Mouse (Mus musculus) MEL (cell line): Measurements from ENCODE around the gene Trim56. TPM values are rescaled to one million over a fixed set of nuclear protein-coding genes. Genes with fewer than 3 reads are reported as not detected.

Source experiments
- DNase-seq: peaks from one replicate; pipeline ENCODE4 v3.0.0; 2011; ENCODE audit warnings: low read depth, low spot score
- H3K27ac ChIP-seq: 2 replicates; pipeline ENCODE4 v1.5.1; 2012; ENCODE audit warnings: low read depth, mild to moderate bottlenecking, control low read depth, low read length, moderate library complexity; ENCODE audit not compliant: control insufficient read depth
- H3K27me3 ChIP-seq, 2 experiments: fragments of 150-350 bp in 1 of 2; sonication (generic) in 1 of 2; 2 replicates each; pipeline ENCODE4 v1.6.1; 2012; ENCODE audit warnings: low read length in 2 of 2, mild to moderate bottlenecking in 2 of 2, improper control_type of control experiment in 1 of 2, moderate library complexity in 1 of 2; ENCODE audit not compliant: insufficient read depth in 2 of 2, control insufficient read depth in 1 of 2
- H3K36me3 ChIP-seq, 2 experiments: 2 replicates each; pipeline ENCODE4 v1.6.1; 2012 to 2014; ENCODE audit warnings: low read length in 2 of 2, improper control_type of control experiment in 1 of 2, inconsistent platforms in 1 of 2, mild to moderate bottlenecking in 1 of 2; ENCODE audit not compliant: insufficient read depth in 2 of 2, control insufficient read depth in 1 of 2
- H3K4me1 ChIP-seq, 2 experiments: fragments of 150-350 bp in 1 of 2; sonication (generic) in 1 of 2; 2 replicates each; pipeline ENCODE4 v1.6.1; 2012; ENCODE audit warnings: low read length in 2 of 2, improper control_type of control experiment in 1 of 2, mild to moderate bottlenecking in 1 of 2; ENCODE audit not compliant: insufficient read depth in 2 of 2, control insufficient read depth in 1 of 2
- H3K4me3 ChIP-seq, 2 experiments: fragments of 150-350 bp in 1 of 2; sonication (generic) in 1 of 2; 2 replicates each; pipeline ENCODE4 v1.5.1; 2012; ENCODE audit warnings: low read depth in 2 of 2, low read length in 2 of 2, mild to moderate bottlenecking in 2 of 2, moderate library complexity in 2 of 2, control low read depth in 1 of 2, improper control_type of control experiment in 1 of 2; ENCODE audit not compliant: control insufficient read depth in 1 of 2, insufficient read depth in 1 of 2
- H3K79me2 ChIP-seq: 2 replicates; pipeline ENCODE4 v1.6.1; 2012; ENCODE audit warnings: mild to moderate bottlenecking, low read length, moderate library complexity; ENCODE audit not compliant: control insufficient read depth, poor library complexity, insufficient read depth
- H3K9ac ChIP-seq: 2 replicates; pipeline ENCODE4 v1.6.1; 2012; ENCODE audit warnings: low read depth, mild to moderate bottlenecking, control low read depth, low read length, moderate library complexity; ENCODE audit not compliant: control insufficient read depth, poor library complexity, severe bottlenecking
- H3K9me3 ChIP-seq: fragments of 150-350 bp; sonication (generic); replicated peaks from 2 replicates; pipeline ENCODE4 v1.6.1; 2012; ENCODE audit warnings: mild to moderate bottlenecking, low read length, improper control_type of control experiment, moderate library complexity; ENCODE audit not compliant: insufficient read depth
- BHLHE40 ChIP-seq: IDR thresholded peaks from 2 replicates; pipeline ENCODE4 v1.6.1; 2012; ENCODE audit warnings: low read depth, mild to moderate bottlenecking, inconsistent platforms, low read length, improper control_type of control experiment, borderline replicate concordance
- CHD1 ChIP-seq: IDR thresholded peaks from 2 replicates; pipeline ENCODE4 v1.6.1; 2012; ENCODE audit warnings: low read depth, mild to moderate bottlenecking, inconsistent platforms, low read length, improper control_type of control experiment
- CHD2 ChIP-seq: IDR thresholded peaks from 2 replicates; pipeline ENCODE4 v1.6.1; 2011; ENCODE audit warnings: low read length, improper control_type of control experiment
- CTCF ChIP-seq, 3 experiments: IDR thresholded peaks in 2 of 3; conservative IDR thresholded peaks in 1 of 3; 2 replicates each; pipeline ENCODE4 v1.5.1; 2011 to 2012; ENCODE audit warnings: low read length in 3 of 3, low read depth in 2 of 3, mild to moderate bottlenecking in 2 of 3, improper control_type of control experiment in 1 of 3, inconsistent platforms in 1 of 3, mixed read lengths in 1 of 3, moderate library complexity in 1 of 3; ENCODE audit not compliant: control insufficient read depth in 1 of 3, insufficient read depth in 1 of 3, poor library complexity in 1 of 3, severe bottlenecking in 1 of 3
- E2F4 ChIP-seq: IDR thresholded peaks from 2 replicates; pipeline ENCODE4 v1.6.1; 2011; ENCODE audit warnings: low read depth, low read length, improper control_type of control experiment, borderline replicate concordance
- ELF1 ChIP-seq: IDR thresholded peaks from 2 replicates; pipeline ENCODE4 v1.6.1; 2014; ENCODE audit warnings: low read depth, mild to moderate bottlenecking, inconsistent platforms, low read length, improper control_type of control experiment, moderate library complexity
- EP300 ChIP-seq, 2 experiments: IDR thresholded peaks; 2 replicates each; pipeline ENCODE4 v1.6.1; 2011; ENCODE audit warnings: improper control_type of control experiment in 2 of 2, low read length in 2 of 2, low read depth in 1 of 2, mild to moderate bottlenecking in 1 of 2
- ETS1 ChIP-seq: IDR thresholded peaks from 2 replicates; pipeline ENCODE4 v1.6.1; 2012; ENCODE audit warnings: low read depth, mild to moderate bottlenecking, inconsistent platforms, low read length, improper control_type of control experiment, moderate library complexity
- GABPA ChIP-seq: IDR thresholded peaks from 2 replicates; pipeline ENCODE4 v1.6.1; 2012; ENCODE audit warnings: low read depth, mild to moderate bottlenecking, inconsistent platforms, low read length, improper control_type of control experiment, moderate library complexity
- GATA1 ChIP-seq: IDR thresholded peaks from 2 replicates; pipeline ENCODE4 v1.6.1; 2011; ENCODE audit warnings: low read depth, low read length, improper control_type of control experiment
- HCFC1 ChIP-seq: IDR thresholded peaks from 2 replicates; pipeline ENCODE4 v1.6.1; 2012; ENCODE audit warnings: low read depth, mild to moderate bottlenecking, inconsistent platforms, low read length, improper control_type of control experiment, moderate library complexity
- JUND ChIP-seq: IDR thresholded peaks from 2 replicates; pipeline ENCODE4 v1.6.1; 2011; ENCODE audit warnings: low read depth, mild to moderate bottlenecking, improper control_type of control experiment, low read length
- MAFK ChIP-seq: IDR thresholded peaks from 2 replicates; pipeline ENCODE4 v1.6.1; 2011; ENCODE audit warnings: low read depth, mild to moderate bottlenecking, low read length, improper control_type of control experiment, borderline replicate concordance
- MAX ChIP-seq: IDR thresholded peaks from 2 replicates; pipeline ENCODE4 v1.6.1; 2011; ENCODE audit warnings: low read length, improper control_type of control experiment
- MAZ ChIP-seq: IDR thresholded peaks from 2 replicates; pipeline ENCODE4 v1.6.1; 2012; ENCODE audit warnings: low read depth, mild to moderate bottlenecking, inconsistent platforms, low read length, improper control_type of control experiment
- MEF2A ChIP-seq: IDR thresholded peaks from 2 replicates; pipeline ENCODE4 v1.6.1; 2014; ENCODE audit warnings: low read depth, mild to moderate bottlenecking, inconsistent platforms, low read length, improper control_type of control experiment; ENCODE audit not compliant: poor library complexity, insufficient replicate concordance, severe bottlenecking; ENCODE audit errors: extremely low read depth
- MYB ChIP-seq: IDR thresholded peaks from 2 replicates; pipeline ENCODE4 v1.6.1; 2011; ENCODE audit warnings: mild to moderate bottlenecking, low read depth, low read length, improper control_type of control experiment
- MYC ChIP-seq: IDR thresholded peaks from 2 replicates; pipeline ENCODE4 v1.6.1; 2011; ENCODE audit warnings: low read depth, mild to moderate bottlenecking, low read length, improper control_type of control experiment, moderate library complexity
- NELFE ChIP-seq: IDR thresholded peaks from 2 replicates; pipeline ENCODE4 v1.6.1; 2011; ENCODE audit warnings: low read depth, low read length, improper control_type of control experiment
- NRF1 ChIP-seq: IDR thresholded peaks from 2 replicates; pipeline ENCODE4 v1.6.1; 2014; ENCODE audit warnings: low read depth, mild to moderate bottlenecking, inconsistent platforms, low read length, improper control_type of control experiment, moderate library complexity; ENCODE audit not compliant: poor library complexity, insufficient read depth, severe bottlenecking
- POLR2A ChIP-seq, 2 experiments: IDR thresholded peaks; 2 replicates each; pipeline ENCODE4 v1.6.1; 2011 to 2012; ENCODE audit warnings: low read length in 2 of 2, mild to moderate bottlenecking in 2 of 2, control low read depth in 1 of 2, improper control_type of control experiment in 1 of 2, low read depth in 1 of 2, moderate library complexity in 1 of 2; ENCODE audit not compliant: control insufficient read depth in 1 of 2, insufficient read depth in 1 of 2, poor library complexity in 1 of 2
- POLR2AphosphoS2 ChIP-seq: IDR thresholded peaks from 2 replicates; pipeline ENCODE4 v1.6.1; 2011; ENCODE audit warnings: low read length, improper control_type of control experiment
- POLR2AphosphoS5 ChIP-seq: IDR thresholded peaks from 2 replicates; pipeline ENCODE4 v1.6.1; 2012; ENCODE audit warnings: low read depth, borderline replicate concordance, mild to moderate bottlenecking, inconsistent platforms, low read length, moderate library complexity, mixed read lengths
- RAD21 ChIP-seq: IDR thresholded peaks from 2 replicates; pipeline ENCODE4 v1.6.1; 2011; ENCODE audit warnings: mild to moderate bottlenecking, low read depth, low read length, improper control_type of control experiment
- RCOR1 ChIP-seq: IDR thresholded peaks from 2 replicates; pipeline ENCODE4 v1.6.1; 2012; ENCODE audit warnings: low read depth, mild to moderate bottlenecking, inconsistent platforms, low read length, improper control_type of control experiment
- SIN3A ChIP-seq: IDR thresholded peaks from 2 replicates; pipeline ENCODE4 v1.6.1; 2012; ENCODE audit warnings: low read length, improper control_type of control experiment, inconsistent platforms
- SMC3 ChIP-seq: IDR thresholded peaks from 2 replicates; pipeline ENCODE4 v1.6.1; 2011; ENCODE audit warnings: low read depth, low read length, improper control_type of control experiment
- TAL1 ChIP-seq: IDR thresholded peaks from 2 replicates; pipeline ENCODE4 v1.6.1; 2012; ENCODE audit warnings: mild to moderate bottlenecking, inconsistent platforms, low read length, moderate library complexity, mixed read lengths
- TBP ChIP-seq: IDR thresholded peaks from 2 replicates; pipeline ENCODE4 v1.8.0; 2011; ENCODE audit warnings: low read depth, low read length, improper control_type of control experiment
- UBTF ChIP-seq: IDR thresholded peaks from 2 replicates; pipeline ENCODE4 v1.6.1; 2012; ENCODE audit warnings: low read depth, mild to moderate bottlenecking, inconsistent platforms, low read length, improper control_type of control experiment, moderate library complexity, borderline replicate concordance; ENCODE audit not compliant: insufficient read depth
- USF1 ChIP-seq: IDR thresholded peaks from 2 replicates; pipeline ENCODE4 v1.6.1; 2014; ENCODE audit warnings: low read depth, mild to moderate bottlenecking, inconsistent platforms, low read length, improper control_type of control experiment, moderate library complexity
- ZC3H11A ChIP-seq: IDR thresholded peaks from 2 replicates; pipeline ENCODE4 v1.6.1; 2012; ENCODE audit warnings: low read depth, mild to moderate bottlenecking, inconsistent platforms, low read length, improper control_type of control experiment
- ZKSCAN1 ChIP-seq: IDR thresholded peaks from 2 replicates; pipeline ENCODE4 v1.6.1; 2012; ENCODE audit warnings: low read depth, mild to moderate bottlenecking, inconsistent platforms, low read length, improper control_type of control experiment, moderate library complexity
- ZMIZ1 ChIP-seq: IDR thresholded peaks from 2 replicates; pipeline ENCODE4 v1.6.1; 2012; ENCODE audit warnings: low read depth, mild to moderate bottlenecking, inconsistent platforms, low read length, improper control_type of control experiment, moderate library complexity
- ZNF384 ChIP-seq: IDR thresholded peaks from 2 replicates; pipeline ENCODE4 v1.6.1; 2012; ENCODE audit warnings: low read depth, mild to moderate bottlenecking, inconsistent platforms, low read length, improper control_type of control experiment
- polyA plus RNA-seq, 2 experiments: library from polyadenylated mRNA; stranded (reverse) in 1 of 2; unstranded in 1 of 2; fragments of >175 nt in 1 of 2; fragments of >200 nt in 1 of 2; gene quantifications; 2 replicates each; pipeline versions ENCODE4 v1.2.1 to v1.2.4; 2012; ENCODE audit warnings: low replicate concordance in 2 of 2, low read depth in 1 of 2; ENCODE audit not compliant: insufficient read length in 2 of 2, insufficient read depth in 1 of 2, missing spikeins in 1 of 2
- total RNA-seq: library from RNA; depleted of rRNA; stranded (reverse); fragments of 300-350 nt; gene quantifications from 2 replicates; pipeline ENCODE4 v1.2.3, GENCODE M21; 2012

Gene Trim56
- total and polyA plus RNA-seq, 3 experiments, result 21.8 to 75.8 (median 22.8) TPM

- Histone ChIP-seq H3K4me3 (peak overlapping the region; percentile 57 to 70), H3K27ac (peak overlapping the region; percentile 96), H3K27me3 (no peaks in the 10 kb centered on the region), H3K9ac (peak overlapping the region; percentile 85), H3K79me2 (peaks cover 11% of the 10 kb centered on the region), H3K4me1 (peaks cover 17 to 47% of the 10 kb centered on the region in 2 experiments), H3K9me3 (no peaks in the 10 kb centered on the region), H3K36me3 (peaks cover 0 to 34% of the 10 kb centered on the region in 2 experiments; a peak in 2 of 4 replicates)
- peak; percentile 97 for DNase-seq
- TF ChIP-seq ZKSCAN1, result no peak
- peak; percentile 86 for TF ChIP-seq MAX
- peak; percentile 91 for TF ChIP-seq GABPA
- TF ChIP-seq SMC3, result peak; percentile 6; the same call in 1 of the 2 replicates
- TF ChIP-seq ZNF384, result no peak
- peak; percentile 88 for TF ChIP-seq USF1
- no peak for TF ChIP-seq RCOR1
- peak; percentile 72 to 74 for TF ChIP-seq EP300 (IDR thresholded peaks at IDR 0.05; ENCODE audit: low read depth in 1 of 2, low read length in 2 of 2)
- TF ChIP-seq JUND, result peak; percentile 76
- TF ChIP-seq ZMIZ1, result 0 out of 2 replicates have a peak, but pooled peaks have one; percentile 16
- peak; percentile 23 to 86; a peak in 3 of 4 replicates for TF ChIP-seq POLR2A (IDR thresholded peaks at IDR 0.05; ENCODE audit: control insufficient read depth in 1 of 2, insufficient read depth in 1 of 2, low read depth in 1 of 2, low read length in 2 of 2, poor library complexity in 1 of 2)
- no peak for TF ChIP-seq NRF1
- TF ChIP-seq POLR2AphosphoS2, result peak; percentile 67; the same call in 1 of the 2 replicates
- no peak for TF ChIP-seq CHD2
- peak; percentile 94 for TF ChIP-seq MAFK
- TF ChIP-seq MAZ, result 0 out of 2 replicates have a peak, but pooled peaks have one; percentile 33
- peak; percentile 94 for TF ChIP-seq BHLHE40
- peak; percentile 11; the same call in 1 of the 2 replicates for TF ChIP-seq ELF1
- TF ChIP-seq TAL1, result peak; percentile 68
- no peak for TF ChIP-seq GATA1
- TF ChIP-seq MYB, result no peak
- no peak for TF ChIP-seq RAD21
- no peak for TF ChIP-seq ZC3H11A
- TF ChIP-seq E2F4, result 0 out of 2 replicates have a peak, but pooled peaks have one; percentile 18
- TF ChIP-seq UBTF, result no peak
- peak; percentile 96 for TF ChIP-seq ETS1
- no peak for TF ChIP-seq CTCF (IDR thresholded peaks at IDR 0.05 in 2 of 3, conservative IDR thresholded peaks at IDR 0.05 in 1 of 3; ENCODE audit: control insufficient read depth in 1 of 3, insufficient read depth in 1 of 3, low read depth in 2 of 3, low read length in 3 of 3, poor library complexity in 1 of 3, severe bottlenecking in 1 of 3)
- TF ChIP-seq CHD1, result no peak
- TF ChIP-seq TBP, result peak; percentile 72
- peak; percentile 86 for TF ChIP-seq SIN3A
- TF ChIP-seq POLR2AphosphoS5, result no peak; the same call in 1 of the 2 replicates
- no peak for TF ChIP-seq MEF2A
- TF ChIP-seq HCFC1, result peak; percentile 62
- peak; percentile 93 for TF ChIP-seq MYC
- TF ChIP-seq NELFE, result peak; percentile 73
Measured at GRCm38 (mm10) chr5:137102575-137103522, 13.2 kb downstream of the Trim56 start.
